Mouse (Mus musculus): ENCODE results near the gene Ifrd2. TPM values are rescaled to one million over a fixed set of nuclear protein-coding genes. Genes with fewer than 3 reads are reported as not detected.

Gene Ifrd2
- polyA plus RNA-seq, 1 experiment from 2014 or later = 40.2 TPM

GRCm38 (mm10) chr9:107603251-107603650, 15.8 kb downstream of the Ifrd2 start:
- Histone ChIP-seq H3K27ac (no peak overlapping the region), H3K9me3 (no peaks in the 10 kb centered on the region), H3K9ac (replicated peaks) (no peak overlapping the region), H3K4me2 (no peak overlapping the region), H3K4me1 (replicated peaks) (peaks cover 60% of the 10 kb centered on the region), H3K4me3 (replicated peaks) (no peak overlapping the region), H3K27me3 (peaks cover 8% of the 10 kb centered on the region), H3K36me3 (peaks cover 4% of the 10 kb centered on the region; the same call in 1 of the 2 replicates)
- WGBS = 79% methylated on average over 6 of the region's 6 CpGs
- no peak for ATAC-seq (ENCODE audit: insufficient number of reproducible peaks, insufficient read depth, low FRiP score, low TSS enrichment, low read depth)

GRCm38 (mm10) chr9:107605041-107605661, 17.7 kb downstream of the Ifrd2 start:
- H3K27ac ChIP-seq = peak overlapping the region; percentile 74
- H3K4me2 ChIP-seq = peak overlapping the region; percentile 45
- no peak for ATAC-seq (ENCODE audit: insufficient number of reproducible peaks, insufficient read depth, low FRiP score, low TSS enrichment, low read depth)
- H3K9me3 ChIP-seq = no peaks in the 10 kb centered on the region
- no peaks in the 10 kb centered on the region; the same call in 1 of the 2 replicates for H3K27me3 ChIP-seq
- peaks cover 79% of the 10 kb centered on the region for H3K4me1 ChIP-seq (replicated peaks)
- peak overlapping the region; percentile 20 for H3K4me3 ChIP-seq (replicated peaks)
- H3K36me3 ChIP-seq = no peaks in the 10 kb centered on the region
- 38% methylated on average over 23 of the region's 23 CpGs for WGBS
- H3K9ac ChIP-seq (replicated peaks) = peak overlapping the region; percentile 34

GRCm38 (mm10) chr9:107606591-107606990, 19.1 kb downstream of the Ifrd2 start:
- Histone ChIP-seq H3K4me3 (replicated peaks) (peak overlapping the region; percentile 21), H3K27me3 (no peaks in the 10 kb centered on the region), H3K27ac (peak overlapping the region; percentile 74), H3K4me1 (replicated peaks) (peaks cover 93% of the 10 kb centered on the region), H3K4me2 (peak overlapping the region; percentile 56), H3K9ac (replicated peaks) (peak overlapping the region; percentile 28), H3K36me3 (no peaks in the 10 kb centered on the region), H3K9me3 (no peaks in the 10 kb centered on the region)
- WGBS = 3% methylated on average over 9 of the region's 9 CpGs
- ATAC-seq (ENCODE audit: insufficient number of reproducible peaks, insufficient read depth, low FRiP score, low TSS enrichment, low read depth) = no peak

- H3K27ac ChIP-seq = peak overlapping the region; percentile 74
- peaks cover 97% of the 10 kb centered on the region for H3K4me1 ChIP-seq (replicated peaks)
- WGBS = 62% methylated on average over 2 of the region's 2 CpGs
- peak overlapping the region; percentile 28 for H3K9ac ChIP-seq (replicated peaks)
- no peak for ATAC-seq (ENCODE audit: insufficient number of reproducible peaks, insufficient read depth, low FRiP score, low TSS enrichment, low read depth)
- H3K4me2 ChIP-seq = peak overlapping the region; percentile 56
- H3K36me3 ChIP-seq = no peaks in the 10 kb centered on the region
- H3K4me3 ChIP-seq (replicated peaks) = peak overlapping the region; percentile 21
- H3K9me3 ChIP-seq = no peaks in the 10 kb centered on the region
- no peaks in the 10 kb centered on the region for H3K27me3 ChIP-seq
These were observed 19.6 kb downstream of the Ifrd2 start for GRCm38 (mm10) chr9:107607036-107607435.

GRCm38 (mm10) chr9:107607653-107608245, 20.3 kb downstream of the Ifrd2 start:
- 48% methylated on average over 9 of the region's 9 CpGs for WGBS
- Histone ChIP-seq H3K36me3 (no peaks in the 10 kb centered on the region), H3K9me3 (no peaks in the 10 kb centered on the region), H3K4me2 (peak overlapping the region; percentile 56), H3K27ac (peak overlapping the region; percentile 74), H3K27me3 (no peaks in the 10 kb centered on the region), H3K4me1 (replicated peaks) (peaks cover 95% of the 10 kb centered on the region), H3K9ac (replicated peaks) (0 out of 2 replicates have a peak overlapping the region, but pooled peaks have one; percentile 18), H3K4me3 (replicated peaks) (no peak overlapping the region)
- ATAC-seq (ENCODE audit: insufficient number of reproducible peaks, insufficient read depth, low FRiP score, low TSS enrichment, low read depth) = no peak

- Histone ChIP-seq H3K27ac (peak within 1 kb of the TSS; percentile 74), H3K9me3 (no peaks in the 10 kb centered on the region), H3K4me1 (replicated peaks) (peaks cover 91% of the 10 kb centered on the region), H3K36me3 (peaks cover 6% of the 10 kb centered on the region), H3K27me3 (no peaks in the 10 kb centered on the region), H3K9ac (replicated peaks) (0 out of 2 replicates have a peak within 1 kb of the TSS, but pooled peaks have one; percentile 18), H3K4me2 (peak within 1 kb of the TSS; percentile 56), H3K4me3 (replicated peaks) (no peak within 1 kb of the TSS)
- peak; percentile 6; the same call in 1 of the 2 replicates for ATAC-seq (ENCODE audit: insufficient number of reproducible peaks, insufficient read depth, low FRiP score, low TSS enrichment, low read depth)
- WGBS = 36% methylated on average over 12 of the region's 12 CpGs
These were observed 21.4 kb downstream of the Ifrd2 start, which contains the start of gene Sema3b for GRCm38 (mm10) chr9:107608741-107609432. TSS of gene Sema3b (minus strand) at chr9:107609229.

- H3K36me3 ChIP-seq = peaks cover 11% of the 10 kb centered on the region
- H3K4me2 ChIP-seq = peak overlapping the region; percentile 56; the same call in 1 of the 2 replicates
- no peak overlapping the region for H3K9ac ChIP-seq (replicated peaks)
- no peak for ATAC-seq (ENCODE audit: insufficient number of reproducible peaks, insufficient read depth, low FRiP score, low TSS enrichment, low read depth)
- H3K4me1 ChIP-seq (replicated peaks) = peaks cover 85% of the 10 kb centered on the region
- H3K27ac ChIP-seq = peak overlapping the region; percentile 74
- WGBS = 62% methylated on average over 4 of the region's 4 CpGs
- H3K4me3 ChIP-seq (replicated peaks) = no peak overlapping the region
- no peaks in the 10 kb centered on the region for H3K27me3 ChIP-seq
- H3K9me3 ChIP-seq = no peaks in the 10 kb centered on the region
These were observed 22.0 kb downstream of the Ifrd2 start for GRCm38 (mm10) chr9:107609433-107609830.

GRCm38 (mm10) chr9:107611456-107612190, 24.2 kb downstream of the Ifrd2 start:
- H3K9me3 ChIP-seq = no peaks in the 10 kb centered on the region
- peak overlapping the region; percentile 70 for H3K4me2 ChIP-seq
- no peaks in the 10 kb centered on the region for H3K27me3 ChIP-seq
- no peak; the same call in none of the 2 replicates for ATAC-seq (ENCODE audit: insufficient number of reproducible peaks, insufficient read depth, low FRiP score, low TSS enrichment, low read depth)
- peak overlapping the region; percentile 91 for H3K27ac ChIP-seq
- peaks cover 63% of the 10 kb centered on the region for H3K4me1 ChIP-seq (replicated peaks)
- peak overlapping the region; percentile 60; the same call in 1 of the 2 replicates for H3K9ac ChIP-seq (replicated peaks)
- WGBS = 79% methylated on average over 6 of the region's 6 CpGs
- H3K36me3 ChIP-seq = peaks cover 33% of the 10 kb centered on the region
- peak overlapping the region; percentile 39 for H3K4me3 ChIP-seq (replicated peaks)

GRCm38 (mm10) chr9:107612191-107612944, 24.9 kb downstream of the Ifrd2 start:
- H3K9me3 ChIP-seq = no peaks in the 10 kb centered on the region
- peak overlapping the region; percentile 70 for H3K4me2 ChIP-seq
- peak overlapping the region; percentile 39 for H3K4me3 ChIP-seq (replicated peaks)
- H3K9ac ChIP-seq (replicated peaks) = peak overlapping the region; percentile 60
- peaks cover 39% of the 10 kb centered on the region for H3K36me3 ChIP-seq
- no peaks in the 10 kb centered on the region for H3K27me3 ChIP-seq
- H3K4me1 ChIP-seq (replicated peaks) = peaks cover 56% of the 10 kb centered on the region
- ATAC-seq (ENCODE audit: insufficient number of reproducible peaks, insufficient read depth, low FRiP score, low TSS enrichment, low read depth) = peak; percentile 87
- H3K27ac ChIP-seq = peak overlapping the region; percentile 91
- 9% methylated on average over 46 of the region's 48 CpGs for WGBS

- H3K27me3 ChIP-seq = no peaks in the 10 kb centered on the region
- H3K27ac ChIP-seq = peak overlapping the region; percentile 91
- peak overlapping the region; percentile 39 for H3K4me3 ChIP-seq (replicated peaks)
- peaks cover 46% of the 10 kb centered on the region for H3K36me3 ChIP-seq
- peaks cover 49% of the 10 kb centered on the region for H3K4me1 ChIP-seq (replicated peaks)
- H3K9me3 ChIP-seq = no peaks in the 10 kb centered on the region
- peak overlapping the region; percentile 45 for H3K9ac ChIP-seq (replicated peaks)
- no peak; the same call in 1 of the 2 replicates for ATAC-seq (ENCODE audit: insufficient number of reproducible peaks, insufficient read depth, low FRiP score, low TSS enrichment, low read depth)
- H3K4me2 ChIP-seq = peak overlapping the region; percentile 70
- 12% methylated on average over 12 of the region's 12 CpGs for WGBS
These were observed 25.6 kb downstream of the Ifrd2 start for GRCm38 (mm10) chr9:107612945-107613569.

Measured in limb, embryonic 12.5 days (tissue).